In genomic region chr2:104042766-104043165, GRCm38 (mm10) we compare ENCODE assay signal across 27 mouse cellular contexts. TPM values are rescaled to one million over a fixed set of nuclear protein-coding genes. Genes with fewer than 3 reads are reported as not detected.
DNase-seq lines count a peak whose midpoint lies in the region; ATAC-seq and TF ChIP-seq lines count a peak whose summit lies in the region.
"Had no signal": no experiment of that assay in that cellular context is flagged by ENCODE, and none has a peak within 500 bp of the region (broad histone marks: within the 10 kb centered on the region; RNA-seq: fewer than 3 reads in every experiment).

No protein-coding gene starts in this region.

- H3K4me2 ChIP-seq in midbrain, embryonic 11.5 days, result no peak overlapping the region
- H3K4me2 ChIP-seq in midbrain, embryonic 15.5 days, result no peak overlapping the region

- no peaks in the 10 kb centered on the region for H3K4me1 ChIP-seq in midbrain, embryonic 11.5 days (ENCODE audit: control insufficient read depth, insufficient read depth, low read length)
- H3K4me1 ChIP-seq in midbrain, embryonic 15.5 days, result no peaks in the 10 kb centered on the region

- H3K27ac ChIP-seq in gastrocnemius, adult 2 months, result peak overlapping the region; percentile 89; the same call in 1 of the 2 replicates
- no peak overlapping the region for H3K27ac ChIP-seq in midbrain, embryonic 11.5 days (ENCODE audit: low read depth, low read length)
- H3K27ac ChIP-seq in midbrain, embryonic 15.5 days, result no peak overlapping the region

- H3K27me3 ChIP-seq in midbrain, embryonic 11.5 days (ENCODE audit: control insufficient read depth, insufficient read depth, low read length), result no peaks in the 10 kb centered on the region
- H3K27me3 ChIP-seq in midbrain, embryonic 15.5 days (replicated peaks), result no peaks in the 10 kb centered on the region
- H3K27me3 ChIP-seq: CH12.LX, Patski had no signal

- DNase-seq in gastrocnemius, adult 2 months, result no peak
- DNase-seq in gastrocnemius, postnatal 25 days, result no peak
- DNase-seq in heart, adult 11 months, result peak; percentile 66
- no peak for DNase-seq in heart, adult 18-20 months
- peak; percentile 56 for DNase-seq in midbrain, embryonic 11.5 days (ENCODE audit: low spot score, missing footprints)
- DNase-seq: adrenal gland, adult 2 months; adrenal gland, adult 8-10 months; adrenal gland, postnatal 10 days; adrenal gland, postnatal 14 days; adrenal gland, postnatal 25 days; adrenal gland, postnatal 36 days; B cell, adult 2 months; cerebellum, adult 11 months; cerebellum, adult 11-12 months; cerebellum, adult 18-20 months had no signal

- peaks cover 4% of the 10 kb centered on the region; the same call in 1 of the 2 replicates for H3K36me3 ChIP-seq in midbrain, embryonic 11.5 days (ENCODE audit: control insufficient read depth, insufficient read depth, low read length)
- peaks cover 10% of the 10 kb centered on the region; the same call in 1 of the 2 replicates for H3K36me3 ChIP-seq in midbrain, embryonic 15.5 days (replicated peaks)

- intact Hi-C loops in gastrocnemius, adult 2 months (cut with DNase I), result no loop called here

- H3K4me3 ChIP-seq in gastrocnemius, adult 2 months, result no peak overlapping the region
- no peak overlapping the region for H3K4me3 ChIP-seq in midbrain, embryonic 11.5 days (ENCODE audit: low read depth, low read length)
- H3K4me3 ChIP-seq in midbrain, embryonic 15.5 days, result no peak overlapping the region

- ATAC-seq in midbrain, embryonic 11.5 days (ENCODE audit: low FRiP score), result no peak
- ATAC-seq in midbrain, embryonic 15.5 days (replicated peaks), result no peak
- ATAC-seq: activated CD4-positive, CD25-positive, alpha-beta regulatory T cell, adult 4 months; CD4-positive, CD25-positive, alpha-beta regulatory T cell, adult 4 months; Patski had no signal

- TF ChIP-seq CTCF in gastrocnemius, adult 2 months (IDR thresholded peaks at IDR 0.05), result no peak

- H3K9me3 ChIP-seq in midbrain, embryonic 11.5 days (ENCODE audit: control insufficient read depth, low read length), result no peaks in the 10 kb centered on the region
- H3K9me3 ChIP-seq in midbrain, embryonic 15.5 days, result no peaks in the 10 kb centered on the region
- H3K9me3 ChIP-seq: G1E had no signal

- 96% methylated on average over 15 of the region's 15 CpGs for WGBS in midbrain, embryonic 11.5 days
- 96% methylated on average over 15 of the region's 15 CpGs for WGBS in midbrain, embryonic 15.5 days

- no peak overlapping the region for H3K9ac ChIP-seq in midbrain, embryonic 11.5 days (ENCODE audit: low read length)
- H3K9ac ChIP-seq in midbrain, embryonic 15.5 days, result no peak overlapping the region

RNA-seq across cellular contexts. Expression of gene 4931422A03Rik, which starts 14.6 kb away (rescaled TPM):
- total RNA-seq in gastrocnemius, adult 2 months (2021), result not detected
- not detected for total RNA-seq in gastrocnemius, postnatal 25 days (2021)
- not detected for total RNA-seq in heart, adult 18-20 months (2021)
- polyA plus RNA-seq in midbrain, embryonic 11.5 days (2014; fragmentation: Nextera tagmentation; extraction: Ambion mirVana), result 1.1 and 1.5 TPM in 2 replicates
- 3.7 and 3.8 TPM in 2 replicates for polyA plus RNA-seq in midbrain, embryonic 15.5 days (2015; fragmentation: Nextera tagmentation; extraction: Ambion mirVana)
- total RNA-seq: adrenal gland, adult 18-20 months; adrenal gland, adult 2 months; adrenal gland, adult 8-10 months; adrenal gland, postnatal 10 days; adrenal gland, postnatal 14 days; adrenal gland, postnatal 25 days; adrenal gland, postnatal 36 days had no signal
- polyA plus RNA-seq: adrenal gland, adult 2 months; G1E had no signal

RNA-seq across cellular contexts. Expression of gene Fbxo3, which starts 15.2 kb away (rescaled TPM):
- total RNA-seq in gastrocnemius, adult 2 months (2021), result 10 to 100 TPM; 47.5 to 53.9 TPM
- 10 to 100 TPM; 41.2 to 44.7 TPM for total RNA-seq in gastrocnemius, postnatal 25 days (2021)
- total RNA-seq in heart, adult 18-20 months (2021), result 10 to 100 TPM; 47.4 to 48.9 TPM
- 60.1 and 72.8 TPM in 2 replicates for polyA plus RNA-seq in midbrain, embryonic 11.5 days (2014; fragmentation: Nextera tagmentation; extraction: Ambion mirVana)
- 73.4 and 76.2 TPM in 2 replicates for polyA plus RNA-seq in midbrain, embryonic 15.5 days (2015; fragmentation: Nextera tagmentation; extraction: Ambion mirVana)

RNA-seq across cellular contexts. Expression of gene Gm10912, which starts 22.9 kb away (rescaled TPM):
- under 1 TPM; 0.36 to 0.38 TPM for total RNA-seq in gastrocnemius, adult 2 months (2021)
- total RNA-seq in gastrocnemius, postnatal 25 days (2021), result under 1 TPM; 0.33 to 0.59 TPM
- total RNA-seq in heart, adult 18-20 months (2021), result under 1 TPM in 1 of 2 experiments, not detected in 1; 0.51 TPM
- not detected in 2 replicates for polyA plus RNA-seq in midbrain, embryonic 11.5 days (2014; fragmentation: Nextera tagmentation; extraction: Ambion mirVana)
- polyA plus RNA-seq in midbrain, embryonic 15.5 days (2015; fragmentation: Nextera tagmentation; extraction: Ambion mirVana), result not detected in 2 replicates
- total RNA-seq: CH12.LX, ES-E14 had no signal
- polyA plus RNA-seq: activated CD4-positive, CD25-positive, alpha-beta regulatory T cell, adult 4 months; C2C12; G1E; Patski had no signal

RNA-seq across cellular contexts. Expression of gene Gm10799, which starts 25.6 kb away (rescaled TPM):
- total RNA-seq in gastrocnemius, adult 2 months (2021), result not detected
- not detected for total RNA-seq in gastrocnemius, postnatal 25 days (2021)
- not detected for total RNA-seq in heart, adult 18-20 months (2021)
- polyA plus RNA-seq in midbrain, embryonic 11.5 days (2014; fragmentation: Nextera tagmentation; extraction: Ambion mirVana), result not detected in 2 replicates
- polyA plus RNA-seq in midbrain, embryonic 15.5 days (2015; fragmentation: Nextera tagmentation; extraction: Ambion mirVana), result not detected in 2 replicates
- total RNA-seq: adrenal gland, adult 18-20 months; adrenal gland, adult 2 months; adrenal gland, adult 8-10 months; adrenal gland, postnatal 10 days; adrenal gland, postnatal 14 days; adrenal gland, postnatal 25 days; adrenal gland, postnatal 36 days; adrenal gland, postnatal 4 days; CH12.LX; ES-E14; G1E; MEL had no signal
- polyA plus RNA-seq: activated CD4-positive, CD25-positive, alpha-beta regulatory T cell, adult 4 months; adrenal gland, adult 2 months; brain, embryonic 14.5 days; C2C12; CD4-positive, CD25-positive, alpha-beta regulatory T cell, adult 4 months; G1E; Patski had no signal

RNA-seq across cellular contexts. Expression of gene Cd59b, which starts 26.9 kb away (rescaled TPM):
- 1 to 10 TPM; 1.7 to 4.2 TPM for total RNA-seq in gastrocnemius, adult 2 months (2021)
- total RNA-seq in gastrocnemius, postnatal 25 days (2021), result 1 to 10 TPM; 2.6 to 3.6 TPM
- total RNA-seq in heart, adult 18-20 months (2021), result 1 to 10 TPM; 2.9 to 3.7 TPM
- 1.9 and 5.6 TPM in 2 replicates for polyA plus RNA-seq in midbrain, embryonic 11.5 days (2014; fragmentation: Nextera tagmentation; extraction: Ambion mirVana)
- 0.92 and 1.2 TPM in 2 replicates for polyA plus RNA-seq in midbrain, embryonic 15.5 days (2015; fragmentation: Nextera tagmentation; extraction: Ambion mirVana)
- total RNA-seq: MEL had no signal
- polyA plus RNA-seq: activated CD4-positive, CD25-positive, alpha-beta regulatory T cell, adult 4 months; C2C12; G1E had no signal

Comparison
In these comparisons a context has a peak if more than half of its experiments do, and no peak if none do; other contexts are left out.
1. DNase-seq: peak in heart, adult 11 months (single experiment) and midbrain, embryonic 11.5 days (single experiment); none in gastrocnemius, adult 2 months (single experiment), gastrocnemius, postnatal 25 days (single experiment) and heart, adult 18-20 months (0 of 2).